Mouse (Mus musculus) CH12.LX (cell line): ENCODE results near the gene Tgm1.

Experiments used
- CHD2 ChIP-seq: IDR thresholded peaks from 2 replicates; pipeline ENCODE4 v1.6.1; 2011; ENCODE audit warnings: low read length, improper control_type of control experiment
- CTCF ChIP-seq, 2 experiments: IDR thresholded peaks in 1 of 2; conservative IDR thresholded peaks in 1 of 2; 2 replicates each; pipeline ENCODE4 v1.5.1; 2011 to 2012; ENCODE audit warnings: low read depth in 2 of 2, low read length in 2 of 2, improper control_type of control experiment in 1 of 2, inconsistent platforms in 1 of 2, mild to moderate bottlenecking in 1 of 2, moderate library complexity in 1 of 2
- ETS1 ChIP-seq: conservative IDR thresholded peaks from 2 replicates; pipeline ENCODE4 v1.6.1; 2012; ENCODE audit warnings: low read depth, mild to moderate bottlenecking, inconsistent platforms, low read length, improper control_type of control experiment, moderate library complexity
- KAT2A ChIP-seq: IDR thresholded peaks from 2 replicates; pipeline ENCODE4 v1.6.1; 2012; ENCODE audit warnings: low read length, improper control_type of control experiment, inconsistent platforms; ENCODE audit not compliant: insufficient replicate concordance
- MAZ ChIP-seq: IDR thresholded peaks from 2 replicates; pipeline ENCODE4 v1.6.1; 2012; ENCODE audit warnings: low read depth, mild to moderate bottlenecking, inconsistent platforms, low read length, improper control_type of control experiment, moderate library complexity
- MXI1 ChIP-seq: IDR thresholded peaks from 2 replicates; pipeline ENCODE4 v1.6.1; 2011; ENCODE audit warnings: mild to moderate bottlenecking, low read depth, low read length, improper control_type of control experiment
- POLR2A ChIP-seq: IDR thresholded peaks from 2 replicates; pipeline ENCODE4 v1.6.1; 2011; ENCODE audit warnings: low read depth, mild to moderate bottlenecking, improper control_type of control experiment, low read length
- SMC3 ChIP-seq: IDR thresholded peaks from 2 replicates; pipeline ENCODE4 v1.6.1; 2011; ENCODE audit warnings: low read depth, low read length, improper control_type of control experiment
- USF1 ChIP-seq: IDR thresholded peaks from 2 replicates; pipeline ENCODE4 v1.6.1; 2014; ENCODE audit warnings: low read depth, mild to moderate bottlenecking, inconsistent platforms, low read length, improper control_type of control experiment
- ZKSCAN1 ChIP-seq: IDR thresholded peaks from 2 replicates; pipeline ENCODE4 v1.6.1; 2012; ENCODE audit warnings: low read depth, inconsistent platforms, low read length, improper control_type of control experiment, borderline replicate concordance
- ZNF384 ChIP-seq: IDR thresholded peaks from 2 replicates; pipeline ENCODE4 v1.6.1; 2012; ENCODE audit warnings: low read depth, low read length, improper control_type of control experiment, inconsistent platforms

DNA sequence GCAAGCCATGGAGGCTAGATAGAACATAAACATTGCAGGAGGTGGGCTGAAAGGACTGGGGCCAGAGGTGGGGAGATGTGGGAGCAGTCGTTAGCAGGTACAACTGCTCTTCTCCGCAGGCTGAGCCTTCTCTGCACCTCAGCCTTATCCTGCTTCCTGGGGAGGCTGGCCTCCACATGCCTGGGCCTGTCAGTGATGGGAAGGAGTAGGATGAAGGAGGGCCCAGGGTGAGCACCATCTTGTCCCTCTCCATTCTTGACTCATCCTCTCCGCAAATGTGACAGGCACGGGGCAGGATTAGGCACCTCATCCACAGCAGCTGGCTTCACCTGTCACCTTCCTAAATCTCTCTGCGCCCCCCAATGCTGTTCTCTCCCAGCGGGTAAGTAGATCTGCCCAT lies 47.4 kb upstream of the Tgm1 start, which contains the start of gene Ltb4r2:
- no peak for TF ChIP-seq CTCF (conservative IDR thresholded peaks at IDR 0.05 in 1 of 2, IDR thresholded peaks at IDR 0.05 in 1 of 2; ENCODE audit: low read depth in 2 of 2, low read length in 2 of 2)
- no peak for TF ChIP-seq POLR2A
- TF ChIP-seq KAT2A = no peak
- no peak for TF ChIP-seq SMC3
- no peak for TF ChIP-seq USF1
- TF ChIP-seq MAZ = no peak
- no peak for TF ChIP-seq ZKSCAN1
- TF ChIP-seq ETS1 = no peak
- TF ChIP-seq ZNF384 = no peak
- no peak for TF ChIP-seq CHD2
- no peak for TF ChIP-seq MXI1
